Mouse (Mus musculus): ENCODE measurements around the gene Gdf15. TPM values are rescaled to one million over a fixed set of nuclear protein-coding genes. Genes with fewer than 3 reads are reported as not detected.

Gdf15 gene
- polyA plus RNA-seq, 1 experiment from 2014 or later: 0.10 TPM

- peak overlapping the region; percentile 52 for H3K4me2 ChIP-seq
- no peaks in the 10 kb centered on the region for H3K9me3 ChIP-seq (ENCODE audit: control insufficient read depth, low read length)
- peak overlapping the region; percentile 48 for H3K4me3 ChIP-seq (ENCODE audit: low read depth, low read length)
- peaks cover 10% of the 10 kb centered on the region; the same call in 1 of the 2 replicates for H3K27me3 ChIP-seq (ENCODE audit: control insufficient read depth, insufficient read depth, low read length)
- WGBS: 54% methylated on average over 7 of the region's 7 CpGs
- no peaks in the 10 kb centered on the region for H3K36me3 ChIP-seq (ENCODE audit: control insufficient read depth, insufficient read depth, low read length)
- H3K4me1 ChIP-seq (ENCODE audit: control insufficient read depth, insufficient read depth, low read length): peaks cover 12% of the 10 kb centered on the region; the same call in 1 of the 2 replicates
- H3K27ac ChIP-seq (ENCODE audit: low read depth, low read length): no peak overlapping the region
- ATAC-seq (ENCODE audit: low FRiP score): peak; percentile 20; the same call in 1 of the 2 replicates
- no peak for DNase-seq (ENCODE audit: low spot score, missing footprints)
- peak overlapping the region; percentile 68 for H3K9ac ChIP-seq (ENCODE audit: low read length)
These were observed 3.2 kb downstream of the Gdf15 start for GRCm38 (mm10) chr8:70628986-70629490.

- ATAC-seq (ENCODE audit: low FRiP score): no peak
- Histone ChIP-seq H3K27me3 (ENCODE audit: control insufficient read depth, insufficient read depth, low read length) (peaks cover 10% of the 10 kb centered on the region; the same call in 1 of the 2 replicates), H3K9me3 (ENCODE audit: control insufficient read depth, low read length) (no peaks in the 10 kb centered on the region), H3K36me3 (ENCODE audit: control insufficient read depth, insufficient read depth, low read length) (no peaks in the 10 kb centered on the region), H3K27ac (ENCODE audit: low read depth, low read length) (no peak overlapping the region), H3K4me1 (ENCODE audit: control insufficient read depth, insufficient read depth, low read length) (peaks cover 12% of the 10 kb centered on the region; the same call in 1 of the 2 replicates), H3K4me3 (ENCODE audit: low read depth, low read length) (no peak overlapping the region), H3K4me2 (no peak overlapping the region), H3K9ac (ENCODE audit: low read length) (no peak overlapping the region)
- WGBS: 86% methylated on average over 5 of the region's 5 CpGs
- no peak for DNase-seq (ENCODE audit: low spot score, missing footprints)
These were observed 5.2 kb downstream of the Gdf15 start for GRCm38 (mm10) chr8:70627041-70627440.

- Histone ChIP-seq H3K27me3 (ENCODE audit: control insufficient read depth, insufficient read depth, low read length) (no peaks in the 10 kb centered on the region), H3K4me1 (ENCODE audit: control insufficient read depth, insufficient read depth, low read length) (peaks cover 9% of the 10 kb centered on the region; the same call in 1 of the 2 replicates), H3K27ac (ENCODE audit: low read depth, low read length) (no peak overlapping the region), H3K4me3 (ENCODE audit: low read depth, low read length) (no peak overlapping the region), H3K36me3 (ENCODE audit: control insufficient read depth, insufficient read depth, low read length) (no peaks in the 10 kb centered on the region), H3K4me2 (no peak overlapping the region), H3K9me3 (ENCODE audit: control insufficient read depth, low read length) (no peaks in the 10 kb centered on the region), H3K9ac (ENCODE audit: low read length) (no peak overlapping the region)
- DNase-seq (ENCODE audit: low spot score, missing footprints) (peak; percentile 90), ATAC-seq (ENCODE audit: low FRiP score) (no peak)
- WGBS: 21% methylated on average over 5 of the region's 5 CpGs
These were observed 7.2 kb downstream of the Gdf15 start for GRCm38 (mm10) chr8:70625104-70625503.

- DNase-seq (ENCODE audit: low spot score, missing footprints) (no peak), ATAC-seq (ENCODE audit: low FRiP score) (no peak)
- H3K4me1 ChIP-seq (ENCODE audit: control insufficient read depth, insufficient read depth, low read length): peaks cover 2% of the 10 kb centered on the region; the same call in 1 of the 2 replicates
- H3K4me3 ChIP-seq (ENCODE audit: low read depth, low read length): no peak overlapping the region
- no peaks in the 10 kb centered on the region for H3K36me3 ChIP-seq (ENCODE audit: control insufficient read depth, insufficient read depth, low read length)
- H3K9ac ChIP-seq (ENCODE audit: low read length): no peak overlapping the region
- no peak overlapping the region for H3K4me2 ChIP-seq
- 57% methylated on average over 3 of the region's 3 CpGs for WGBS
- H3K27me3 ChIP-seq (ENCODE audit: control insufficient read depth, insufficient read depth, low read length): no peaks in the 10 kb centered on the region
- no peaks in the 10 kb centered on the region for H3K9me3 ChIP-seq (ENCODE audit: control insufficient read depth, low read length)
- no peak overlapping the region for H3K27ac ChIP-seq (ENCODE audit: low read depth, low read length)
These were observed 10.0 kb downstream of the Gdf15 start for GRCm38 (mm10) chr8:70622220-70622619.

- Histone ChIP-seq H3K4me3 (ENCODE audit: low read depth, low read length) (no peak overlapping the region), H3K36me3 (ENCODE audit: control insufficient read depth, insufficient read depth, low read length) (no peaks in the 10 kb centered on the region), H3K4me1 (ENCODE audit: control insufficient read depth, insufficient read depth, low read length) (peaks cover 2% of the 10 kb centered on the region; the same call in 1 of the 2 replicates), H3K27ac (ENCODE audit: low read depth, low read length) (no peak overlapping the region), H3K4me2 (no peak overlapping the region), H3K27me3 (ENCODE audit: control insufficient read depth, insufficient read depth, low read length) (no peaks in the 10 kb centered on the region), H3K9ac (ENCODE audit: low read length) (no peak overlapping the region), H3K9me3 (ENCODE audit: control insufficient read depth, low read length) (no peaks in the 10 kb centered on the region)
- DNase-seq (ENCODE audit: low spot score, missing footprints): peak; percentile 91
- 30% methylated on average over 9 of the region's 9 CpGs for WGBS
- peak; percentile 81 for ATAC-seq (ENCODE audit: low FRiP score)
These were observed 13.3 kb downstream of the Gdf15 start for GRCm38 (mm10) chr8:70618888-70619334.

- no peaks in the 10 kb centered on the region for H3K36me3 ChIP-seq (ENCODE audit: control insufficient read depth, insufficient read depth, low read length)
- no peak overlapping the region for H3K4me2 ChIP-seq
- H3K27me3 ChIP-seq (ENCODE audit: control insufficient read depth, insufficient read depth, low read length): no peaks in the 10 kb centered on the region
- no peaks in the 10 kb centered on the region for H3K9me3 ChIP-seq (ENCODE audit: control insufficient read depth, low read length)
- H3K27ac ChIP-seq (ENCODE audit: low read depth, low read length): no peak overlapping the region
- no peak for ATAC-seq (ENCODE audit: low FRiP score)
- H3K4me1 ChIP-seq (ENCODE audit: control insufficient read depth, insufficient read depth, low read length): peaks cover 2% of the 10 kb centered on the region; the same call in 1 of the 2 replicates
- 82% methylated on average over 11 of the region's 11 CpGs for WGBS
- no peak overlapping the region for H3K9ac ChIP-seq (ENCODE audit: low read length)
- DNase-seq (ENCODE audit: low spot score, missing footprints): no peak
- no peak overlapping the region for H3K4me3 ChIP-seq (ENCODE audit: low read depth, low read length)
These were observed 14.3 kb downstream of the Gdf15 start for GRCm38 (mm10) chr8:70617985-70618384.

- DNase-seq (ENCODE audit: low spot score, missing footprints) (no peak), ATAC-seq (ENCODE audit: low FRiP score) (no peak)
- H3K4me2 ChIP-seq: no peak overlapping the region
- 64% methylated on average over 11 of the region's 11 CpGs for WGBS
- H3K4me1 ChIP-seq (ENCODE audit: control insufficient read depth, insufficient read depth, low read length): peaks cover 2% of the 10 kb centered on the region
- H3K27me3 ChIP-seq (ENCODE audit: control insufficient read depth, insufficient read depth, low read length): no peaks in the 10 kb centered on the region
- H3K36me3 ChIP-seq (ENCODE audit: control insufficient read depth, insufficient read depth, low read length): no peaks in the 10 kb centered on the region
- H3K27ac ChIP-seq (ENCODE audit: low read depth, low read length): no peak overlapping the region
- no peaks in the 10 kb centered on the region for H3K9me3 ChIP-seq (ENCODE audit: control insufficient read depth, low read length)
- H3K9ac ChIP-seq (ENCODE audit: low read length): no peak overlapping the region
- no peak overlapping the region for H3K4me3 ChIP-seq (ENCODE audit: low read depth, low read length)
These were observed 15.6 kb downstream of the Gdf15 start for GRCm38 (mm10) chr8:70616645-70617044.

GRCm38 (mm10) chr8:70615894-70616293 lies 16.4 kb downstream of the Gdf15 start, which contains the start of gene Lrrc25:
Gene Lrrc25, plus strand, starts transcription at chr8:70616155.
- Histone ChIP-seq H3K27me3 (ENCODE audit: control insufficient read depth, insufficient read depth, low read length) (no peaks in the 10 kb centered on the region), H3K4me3 (ENCODE audit: low read depth, low read length) (no peak within 1 kb of the TSS), H3K4me2 (no peak within 1 kb of the TSS), H3K9me3 (ENCODE audit: control insufficient read depth, low read length) (no peaks in the 10 kb centered on the region), H3K27ac (ENCODE audit: low read depth, low read length) (no peak within 1 kb of the TSS), H3K9ac (ENCODE audit: low read length) (no peak within 1 kb of the TSS), H3K4me1 (ENCODE audit: control insufficient read depth, insufficient read depth, low read length) (peaks cover 5% of the 10 kb centered on the region), H3K36me3 (ENCODE audit: control insufficient read depth, insufficient read depth, low read length) (no peaks in the 10 kb centered on the region)
- no peak for DNase-seq (ENCODE audit: low spot score, missing footprints)
- WGBS: 76% methylated on average over 3 of the region's 3 CpGs
- ATAC-seq (ENCODE audit: low FRiP score): no peak

GRCm38 (mm10) chr8:70615281-70615680 lies 17.0 kb downstream of the Gdf15 start:
- H3K4me1 ChIP-seq (ENCODE audit: control insufficient read depth, insufficient read depth, low read length): peaks cover 9% of the 10 kb centered on the region
- WGBS: 86% methylated on average over 8 of the region's 8 CpGs

More at GRCm38 (mm10) chr8:70615281-70615680, 17.0 kb downstream of the Gdf15 start:
- H3K4me3 ChIP-seq (ENCODE audit: low read depth, low read length): no peak overlapping the region
- no peak for ATAC-seq (ENCODE audit: low FRiP score)
- DNase-seq (ENCODE audit: low spot score, missing footprints): no peak
- no peaks in the 10 kb centered on the region for H3K9me3 ChIP-seq (ENCODE audit: control insufficient read depth, low read length)
- H3K4me2 ChIP-seq: no peak overlapping the region
- H3K36me3 ChIP-seq (ENCODE audit: control insufficient read depth, insufficient read depth, low read length): no peaks in the 10 kb centered on the region
- no peak overlapping the region for H3K9ac ChIP-seq (ENCODE audit: low read length)
- H3K27me3 ChIP-seq (ENCODE audit: control insufficient read depth, insufficient read depth, low read length): no peaks in the 10 kb centered on the region
- no peak overlapping the region for H3K27ac ChIP-seq (ENCODE audit: low read depth, low read length)

Data from midbrain, embryonic 11.5 days (tissue).